Mouse (Mus musculus) testis, adult 10 weeks (tissue): Measurements from ENCODE around the gene Slc30a4. TPM values are rescaled to one million over a fixed set of nuclear protein-coding genes. Genes with fewer than 3 reads are reported as not detected.

ENCODE experiments used
- polyA plus RNA-seq: library from polyadenylated mRNA; stranded (reverse); fragments of 350-450 nt; fragmentation: Illumina TruSeq; extraction: RNeasy Lipid Tissue Mini Kit (QIAGEN cat#74804); gene quantifications from one replicate; pipeline ENCODE4 v1.2.3, GENCODE M21; 2014; ENCODE audit warnings: low read depth, low replicate concordance

Gene Slc30a4
- polyA plus RNA-seq: 99.8 TPM

GRCm38 (mm10) chr2:122702181-122703036, at the start of gene Slc30a4:
Gene Slc30a4 (minus strand): TSS chr2:122702663.

GRCm38 (mm10) chr2:122737894-122738830, 35.7 kb upstream of the Slc30a4 start, which contains the start of gene Bloc1s6:
Gene Bloc1s6 (plus strand): TSS chr2:122738503.

GRCm38 (mm10) chr2:122636686-122637085, 65.8 kb downstream of the Slc30a4 start, which contains the start of gene AA467197:
Gene AA467197 (plus strand): TSS chr2:122636986.

Other genes with a start within 250 kb of the Slc30a4 start
- 0.10 TPM for gene Gm14085, start 217.7 kb downstream of the Slc30a4 start, polyA plus RNA-seq
- gene Gatm, start 91.4 kb downstream of the Slc30a4 start, polyA plus RNA-seq: 193 TPM
- gene AA467197, start 65.7 kb downstream of the Slc30a4 start, polyA plus RNA-seq: 625 TPM
- 18.9 TPM for gene Bloc1s6, start 35.8 kb upstream of the Slc30a4 start, polyA plus RNA-seq
- 340 TPM for gene Sqor, start 62.6 kb upstream of the Slc30a4 start, polyA plus RNA-seq